Mouse (Mus musculus) hindbrain, postnatal 0 days (tissue): ENCODE data around the gene Mllt10. TPM values are rescaled to one million over a fixed set of nuclear protein-coding genes. Genes with fewer than 3 reads are reported as not detected.

Source experiments
- ATAC-seq: fragments of 200-750 bp; cut with Nextera tagmentation; 2 replicates; pipeline ENCODE4 v1.8.0; 2017; ENCODE audit warnings: mild to moderate bottlenecking, moderate TSS enrichment, moderate library complexity
- DNase-seq: peaks from one replicate; pipeline ENCODE4 v3.0.0-alpha.2; 2015; ENCODE audit warnings: low spot score
- H3K27ac ChIP-seq: fragments of 300-500 bp; sonication (generic); 2 replicates; pipeline ENCODE4 v1.5.1; 2014; ENCODE audit warnings: mild to moderate bottlenecking
- H3K27me3 ChIP-seq: fragments of 300-500 bp; sonication (generic); 2 replicates; pipeline ENCODE4 v1.6.1; 2014; ENCODE audit warnings: low read length, mixed read lengths; ENCODE audit not compliant: insufficient read depth
- H3K36me3 ChIP-seq: fragments of 300-500 bp; sonication (generic); 2 replicates; pipeline ENCODE4 v1.6.1; 2014; ENCODE audit warnings: low read length, mixed read lengths; ENCODE audit not compliant: insufficient read depth
- H3K4me1 ChIP-seq: fragments of 300-500 bp; sonication (generic); 2 replicates; pipeline ENCODE4 v1.6.1; 2014; ENCODE audit warnings: antibody characterized with exemption, low read length, mixed read lengths; ENCODE audit not compliant: insufficient read depth
- H3K4me2 ChIP-seq: fragments of 300-500 bp; sonication (generic); 2 replicates; pipeline ENCODE4 v1.6.1; 2014; ENCODE audit warnings: low read depth, mild to moderate bottlenecking, low read length, moderate library complexity, mixed read lengths
- H3K4me3 ChIP-seq: fragments of 300-500 bp; sonication (generic); 2 replicates; pipeline ENCODE4 v1.5.1; 2014; ENCODE audit warnings: low read length
- H3K9ac ChIP-seq: fragments of 300-500 bp; sonication (generic); replicated peaks from 2 replicates; pipeline ENCODE4 v1.6.1; 2014; ENCODE audit warnings: mild to moderate bottlenecking, low read length, moderate library complexity, mixed read lengths
- H3K9me3 ChIP-seq: fragments of 300-500 bp; sonication (generic); 2 replicates; pipeline ENCODE4 v1.6.1; 2016; ENCODE audit warnings: low read length, mixed read lengths
- CTCF ChIP-seq: IDR thresholded peaks from 2 replicates; pipeline ENCODE4 v1.5.1; 2016; ENCODE audit warnings: antibody characterized with exemption, control low read depth, low read depth
- WGBS: fragments of 180-500 bp; shearing (Covaris S2); extraction: QIAGEN DNeasy Blood & Tissue Kit; methylation state at CpG from one replicate; pipeline ENCODE4 v1.1.7; 2014; 5-methylcytosine and 5-hydroxymethylcytosine counted together
- polyA plus RNA-seq: library from polyadenylated mRNA; unstranded; fragments of >200 nt; fragmentation: Nextera tagmentation; extraction: Ambion mirVana; gene quantifications from 2 replicates; pipeline ENCODE4 v1.2.1, GENCODE M21; 2015
- total RNA-seq: library from RNA; depleted of rRNA; stranded (reverse); fragments of >200 nt; gene quantifications from 2 replicates; pipeline ENCODE4 v1.2.3, GENCODE M21; 2014

Mllt10 gene
- total and polyA plus RNA-seq, 2 experiments from 2014 or later = 25.6 to 30.0 TPM

DNA sequence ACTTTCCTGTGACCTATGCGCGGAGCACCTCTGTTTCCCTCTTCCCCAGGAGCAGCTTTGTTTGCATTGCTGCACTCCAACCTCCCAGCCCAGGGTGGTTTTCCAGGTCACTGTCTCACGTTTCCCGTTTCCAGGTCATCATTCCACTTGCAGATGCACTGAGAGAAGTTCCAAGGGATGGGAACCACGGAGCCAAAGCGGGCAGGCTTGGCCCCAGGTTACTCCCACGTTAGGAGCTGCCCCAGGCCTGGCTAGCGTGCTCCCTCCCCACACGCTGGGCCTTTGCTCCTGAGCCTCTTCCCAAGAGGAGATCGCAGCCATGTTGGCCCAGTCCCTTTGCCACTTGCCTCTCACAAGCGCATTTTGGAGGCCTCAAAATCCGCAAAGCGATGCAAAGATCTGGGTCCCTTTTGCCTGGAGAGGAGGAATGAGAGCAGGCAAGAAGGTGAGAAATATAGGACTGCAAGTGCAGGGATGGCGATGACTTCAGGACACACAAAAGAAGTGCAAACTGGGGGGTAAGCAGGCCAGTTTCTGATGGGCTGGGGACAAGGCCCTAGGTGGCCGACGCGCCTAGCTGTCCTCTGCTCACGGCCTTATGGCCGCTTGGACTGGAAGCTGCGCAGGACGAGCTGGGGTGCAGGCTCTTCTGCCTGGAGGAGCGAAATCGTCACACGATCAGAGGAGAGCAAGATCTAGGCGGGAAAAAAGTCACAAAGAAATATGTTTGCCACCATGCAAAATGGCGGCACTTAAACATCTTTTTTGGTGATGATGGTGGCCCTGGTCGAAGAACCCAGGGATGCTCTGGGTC lies 14.5 kb upstream of the Mllt10 start:
- H3K27me3 ChIP-seq = no peaks in the 10 kb centered on the region
- 23% methylated on average over 27 of the region's 27 CpGs for WGBS
- H3K4me2 ChIP-seq = peak overlapping the region; percentile 84
- TF ChIP-seq CTCF = no peak
- H3K9me3 ChIP-seq = no peaks in the 10 kb centered on the region
- peak; percentile 32 for DNase-seq
- no peaks in the 10 kb centered on the region for H3K36me3 ChIP-seq
- peak overlapping the region; percentile 10; the same call in 1 of the 2 replicates for H3K4me3 ChIP-seq
- ATAC-seq = peak; percentile 54
- peak overlapping the region; percentile 85 for H3K27ac ChIP-seq
- H3K9ac ChIP-seq = peak overlapping the region; percentile 52
- H3K4me1 ChIP-seq = peaks cover 25% of the 10 kb centered on the region

DNA sequence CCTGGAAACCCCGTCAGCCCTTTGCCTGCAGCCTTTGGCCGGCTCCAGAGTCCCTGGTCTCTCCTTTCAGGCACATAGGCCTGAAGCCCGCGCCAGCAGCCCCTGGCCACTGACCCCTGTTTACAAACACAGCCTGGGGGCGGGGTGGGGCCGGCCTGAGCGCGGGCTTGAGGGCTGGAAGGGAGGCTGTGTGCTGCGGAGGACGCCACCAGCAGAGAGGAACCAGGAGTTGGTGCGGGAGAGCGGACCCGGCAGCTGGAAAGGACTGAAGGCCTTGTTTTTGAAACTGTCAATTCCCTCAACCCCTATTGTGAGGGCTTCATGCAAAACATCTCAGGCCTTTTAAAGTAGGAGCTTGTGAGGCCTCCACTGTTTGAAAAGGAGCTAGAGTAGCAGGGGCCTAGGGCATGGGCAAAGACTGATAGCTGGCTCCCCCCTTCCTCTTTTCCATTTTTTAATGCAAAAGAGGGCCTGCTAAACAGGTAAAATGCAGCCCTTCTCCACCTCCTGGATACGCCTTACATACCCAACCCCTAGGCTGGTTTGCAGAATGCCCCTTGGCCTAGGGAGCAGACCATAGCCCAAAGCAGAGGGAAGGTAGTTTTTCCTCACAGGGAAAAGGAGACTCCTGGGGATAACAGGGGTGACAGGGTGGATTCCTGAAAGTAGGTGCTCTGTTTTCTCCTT lies 13.7 kb upstream of the Mllt10 start:
- Histone ChIP-seq H3K27ac (peak overlapping the region; percentile 85), H3K36me3 (no peaks in the 10 kb centered on the region), H3K4me3 (peak overlapping the region; percentile 10; the same call in 1 of the 2 replicates), H3K27me3 (no peaks in the 10 kb centered on the region), H3K9me3 (no peaks in the 10 kb centered on the region), H3K4me1 (peaks cover 25% of the 10 kb centered on the region), H3K4me2 (peak overlapping the region; percentile 84), H3K9ac (peak overlapping the region; percentile 52)
- 12% methylated on average over 14 of the region's 14 CpGs for WGBS
- DNase-seq (peak; percentile 75), ATAC-seq (peak; percentile 83)
- no peak for TF ChIP-seq CTCF

DNA sequence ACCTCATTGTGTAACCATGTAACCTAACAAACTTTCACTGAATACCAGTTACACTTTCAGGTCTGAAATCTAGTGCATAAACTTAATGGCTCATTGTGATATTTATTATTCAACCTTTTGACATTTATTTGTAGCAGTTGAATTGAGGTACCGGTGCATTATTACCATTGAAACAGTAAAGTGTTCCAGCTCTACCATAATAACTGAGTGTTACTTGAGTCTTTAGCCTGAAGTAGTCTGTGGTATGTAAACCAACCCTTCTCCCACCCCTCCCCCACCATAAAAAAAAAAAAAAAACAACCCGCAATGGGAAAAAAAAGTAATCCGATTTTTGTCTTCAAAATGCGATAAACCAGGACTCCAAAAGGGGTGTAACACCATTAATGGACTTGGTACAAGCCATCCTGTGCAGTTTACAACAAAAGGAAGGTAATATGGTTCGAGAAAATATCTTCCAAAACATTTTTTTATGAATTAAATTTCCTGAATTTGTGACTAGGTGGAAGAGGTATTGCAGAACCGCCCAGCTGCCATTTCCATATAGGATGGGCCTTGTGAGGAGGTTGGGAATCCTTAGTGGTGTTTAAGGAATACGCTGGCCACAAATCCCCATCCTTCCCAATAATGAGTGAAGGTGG lies 9.8 kb upstream of the Mllt10 start:
- Histone ChIP-seq H3K27ac (peak overlapping the region; percentile 99; the same call in 1 of the 2 replicates), H3K9me3 (no peaks in the 10 kb centered on the region), H3K36me3 (no peaks in the 10 kb centered on the region), H3K4me3 (peak overlapping the region; percentile 93), H3K4me1 (peaks cover 28% of the 10 kb centered on the region), H3K9ac (peak overlapping the region; percentile 99), H3K27me3 (no peaks in the 10 kb centered on the region), H3K4me2 (peak overlapping the region; percentile 84)
- ATAC-seq = no peak
- no peak for TF ChIP-seq CTCF
- WGBS = 6% methylated on average over 7 of the region's 7 CpGs
- peak; percentile 3 for DNase-seq

DNA sequence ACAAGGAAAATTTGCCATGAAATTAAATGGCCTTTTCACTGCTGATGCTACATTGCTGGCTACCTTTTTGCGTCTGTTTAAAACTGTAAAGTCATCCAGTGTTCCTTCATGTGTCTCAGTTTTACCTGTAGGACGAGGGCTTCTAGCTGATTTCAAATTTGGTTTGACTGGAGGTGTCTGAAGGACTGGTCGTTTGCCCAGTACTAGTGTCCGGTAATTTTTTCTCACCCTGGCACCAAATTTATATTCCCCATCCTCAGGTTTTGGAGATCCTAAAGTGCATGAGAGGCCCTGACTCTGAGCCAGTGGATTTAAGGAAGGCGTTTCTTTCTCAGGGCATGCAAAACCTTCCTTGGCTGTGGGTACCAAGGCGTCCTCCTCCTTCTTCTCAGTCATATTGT lies 9.3 kb upstream of the Mllt10 start:
- H3K27ac ChIP-seq = peak overlapping the region; percentile 99; the same call in 1 of the 2 replicates
- no peaks in the 10 kb centered on the region for H3K9me3 ChIP-seq
- H3K4me3 ChIP-seq = peak overlapping the region; percentile 93
- peak overlapping the region; percentile 84 for H3K4me2 ChIP-seq
- 9% methylated on average over 6 of the region's 6 CpGs for WGBS
- no peaks in the 10 kb centered on the region for H3K36me3 ChIP-seq
- peak overlapping the region; percentile 99 for H3K9ac ChIP-seq
- no peak for ATAC-seq
- DNase-seq = peak; percentile 35
- no peaks in the 10 kb centered on the region for H3K27me3 ChIP-seq
- peaks cover 23% of the 10 kb centered on the region for H3K4me1 ChIP-seq
- TF ChIP-seq CTCF = no peak

DNA sequence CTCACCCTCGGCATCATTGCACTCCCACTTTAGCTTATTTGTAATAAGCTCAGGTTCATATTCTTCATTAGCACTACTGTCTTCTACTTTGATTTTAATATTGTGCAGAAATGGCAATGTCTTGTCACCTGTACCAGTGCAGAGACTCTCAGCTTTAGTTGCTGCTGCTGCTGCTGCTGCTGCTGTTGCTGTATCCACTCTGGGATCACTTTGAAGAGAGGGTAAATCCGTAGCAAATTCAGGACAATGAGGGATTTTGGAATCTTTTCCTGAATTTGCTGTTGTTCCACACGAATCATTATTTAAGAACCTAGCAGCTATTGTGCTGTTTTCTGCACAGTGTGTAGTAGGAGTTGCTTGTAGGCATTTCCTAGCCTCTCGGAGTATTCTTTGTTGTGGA lies 8.9 kb upstream of the Mllt10 start:
- Histone ChIP-seq H3K4me1 (peaks cover 21% of the 10 kb centered on the region), H3K9ac (peak overlapping the region; percentile 99), H3K9me3 (no peaks in the 10 kb centered on the region), H3K4me2 (peak overlapping the region; percentile 84), H3K27ac (peak overlapping the region; percentile 99), H3K4me3 (peak overlapping the region; percentile 93), H3K36me3 (no peaks in the 10 kb centered on the region), H3K27me3 (no peaks in the 10 kb centered on the region)
- 1% methylated on average over 4 of the region's 4 CpGs for WGBS
- ATAC-seq (no peak), DNase-seq (no peak)
- TF ChIP-seq CTCF = no peak

DNA sequence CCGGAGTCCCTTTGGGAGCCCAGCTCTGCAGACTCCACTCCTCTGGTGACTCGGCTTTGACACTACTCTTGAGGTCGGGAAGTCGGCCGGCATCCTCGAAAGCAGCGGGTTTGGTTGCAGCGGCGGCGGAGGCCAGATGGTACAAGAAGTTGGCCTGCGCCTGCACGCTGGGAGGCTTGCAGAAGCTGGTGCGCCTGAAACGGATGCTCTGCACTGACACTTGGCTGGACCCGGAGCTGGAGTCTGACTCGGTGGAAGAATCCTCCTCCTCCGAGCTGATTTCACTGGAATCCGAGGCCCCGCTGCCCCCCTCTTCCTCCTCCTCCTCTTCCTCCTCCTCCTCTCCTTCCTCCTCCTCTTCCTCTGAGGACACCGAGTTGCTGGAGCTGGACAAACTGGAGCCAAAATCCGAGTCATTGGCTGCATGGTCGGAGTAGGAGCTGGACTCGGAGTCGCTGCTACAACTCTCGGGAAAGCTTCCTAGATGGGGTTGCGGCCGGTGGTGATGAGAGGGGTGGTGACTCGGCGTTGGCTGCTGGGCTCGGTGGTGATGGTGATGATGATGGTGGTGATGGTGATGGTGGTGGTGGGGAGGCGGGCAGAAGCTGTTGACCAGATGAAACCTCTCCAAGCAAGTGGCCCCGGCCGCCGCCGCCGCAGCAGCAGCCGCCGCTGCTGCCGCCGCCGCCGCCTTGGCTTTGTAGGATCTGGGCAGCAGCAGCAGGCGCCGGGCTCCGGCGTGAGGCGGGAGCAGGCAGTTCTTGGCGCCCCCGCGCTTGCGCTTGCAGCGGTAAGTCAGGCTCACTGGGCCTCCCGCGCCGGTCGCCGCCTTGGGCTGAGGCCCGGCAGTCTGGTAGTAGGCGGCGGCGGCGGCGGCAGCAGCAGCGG lies 8.0 kb upstream of the Mllt10 start:
- Histone ChIP-seq H3K4me3 (peak overlapping the region; percentile 93), H3K9ac (peak overlapping the region; percentile 99), H3K9me3 (no peaks in the 10 kb centered on the region), H3K27ac (peak overlapping the region; percentile 99), H3K4me2 (peak overlapping the region; percentile 84), H3K36me3 (no peaks in the 10 kb centered on the region), H3K4me1 (peaks cover 16% of the 10 kb centered on the region), H3K27me3 (no peaks in the 10 kb centered on the region)
- under 1% methylated on average over 57 of the region's 64 CpGs for WGBS
- DNase-seq (peak; percentile 77), ATAC-seq (peak; percentile 66)
- TF ChIP-seq CTCF = no peak
